8 mouse cellular contexts compared by ENCODE assay signal in the genomic region with DNA sequence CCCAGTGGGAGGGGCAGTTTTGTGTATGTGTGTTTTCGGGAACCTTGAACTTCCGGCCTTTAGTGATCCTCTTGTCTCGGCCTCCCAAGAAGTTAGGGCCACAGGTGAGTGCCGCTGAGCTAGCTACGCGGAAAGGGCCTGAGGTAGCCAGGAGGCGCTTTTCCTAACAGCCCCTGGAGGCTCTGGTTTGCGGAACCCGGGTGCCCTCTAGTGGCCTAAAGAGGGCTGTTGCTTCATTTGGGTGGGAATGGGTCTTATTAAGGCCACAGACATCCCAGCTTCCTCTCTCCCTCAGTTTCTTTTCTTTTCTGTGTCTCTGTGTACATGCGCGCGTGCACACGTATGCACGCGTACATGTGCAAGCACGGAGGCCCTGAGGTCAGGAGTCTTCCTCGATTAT. TPM values are rescaled to one million over a fixed set of nuclear protein-coding genes. Genes with fewer than 3 reads are reported as not detected.
DNase-seq lines count a peak whose midpoint lies in the region; ATAC-seq lines count a peak whose summit lies in the region.

No protein-coding gene starts in this region.

- H3K36me3 ChIP-seq in hindbrain, embryonic 16.5 days (ENCODE audit: control insufficient read depth, insufficient read depth, low read length): peaks cover 3% of the 10 kb centered on the region

- no peaks in the 10 kb centered on the region for H3K9me3 ChIP-seq in hindbrain, embryonic 16.5 days (ENCODE audit: control insufficient read depth, low read length)

- H3K27me3 ChIP-seq in hindbrain, embryonic 16.5 days (replicated peaks; ENCODE audit: control insufficient read depth, insufficient read depth, low read length): no peaks in the 10 kb centered on the region

- 14% methylated on average over 17 of the region's 17 CpGs for whole genome bisulfite sequencing in hindbrain, embryonic 16.5 days

- H3K9ac ChIP-seq in hindbrain, embryonic 16.5 days (ENCODE audit: low read depth, low read length): no peak overlapping the region

- peak; percentile 91 for DNase-seq in R1 (ENCODE audit: low read depth, low spot score)
- peak; percentile 52 for DNase-seq in cerebellum, adult 11-12 months
- DNase-seq in forelimb bud, embryonic 11.5 days (ENCODE audit: low read depth, low spot score): peak; percentile 81
- DNase-seq in left cerebral cortex, adult 11 months (ENCODE audit: low spot score): peak; percentile 51
- peak; percentile 84 for DNase-seq in right cerebral cortex, postnatal 4 days
- DNase-seq in urinary bladder, postnatal 36 days (ENCODE audit: low spot score in 2 of 2): peak; percentile 67 to 74

- no peak overlapping the region for H3K27ac ChIP-seq in hindbrain, embryonic 16.5 days (ENCODE audit: low read depth, low read length)

- H3K4me3 ChIP-seq in hindbrain, embryonic 16.5 days (ENCODE audit: low read length): no peak overlapping the region

- no peak overlapping the region for H3K4me2 ChIP-seq in hindbrain, embryonic 16.5 days (ENCODE audit: low read length)

- no peaks in the 10 kb centered on the region for H3K4me1 ChIP-seq in hindbrain, embryonic 16.5 days (ENCODE audit: control insufficient read depth, insufficient read depth, low read depth, low read length)

- ATAC-seq in hindbrain, embryonic 16.5 days: peak; percentile 64
- peak; percentile 74 for ATAC-seq in megakaryocyte-erythroid progenitor cell, adult 5-6 weeks (replicated peaks; ENCODE audit: low FRiP score, low TSS enrichment, poor library complexity, severe bottlenecking)

RNA-seq across cellular contexts. Expression of gene Sh2b2, which starts 6.5 kb away (rescaled TPM):
- polyA plus RNA-seq in hindbrain, embryonic 16.5 days (2015; fragmentation: Nextera tagmentation; extraction: Ambion mirVana): 19.4 and 24.9 TPM in 2 replicates
- 1.7 and 3.0 TPM in 2 replicates for total RNA-seq in megakaryocyte-erythroid progenitor cell, adult 5-6 weeks (2014; fragmentation: Nextera tagmentation)
- total RNA-seq in megakaryocyte-erythroid progenitor cell, adult 5-6 weeks (2017): 0.09 and 1.8 TPM in 2 replicates

RNA-seq across cellular contexts. Expression of gene Prkrip1, which starts 54.1 kb away (rescaled TPM):
- polyA plus RNA-seq in hindbrain, embryonic 16.5 days (2015; fragmentation: Nextera tagmentation; extraction: Ambion mirVana): 63.1 and 67.2 TPM in 2 replicates
- 24.2 and 32.6 TPM in 2 replicates for total RNA-seq in megakaryocyte-erythroid progenitor cell, adult 5-6 weeks (2014; fragmentation: Nextera tagmentation)
- total RNA-seq in megakaryocyte-erythroid progenitor cell, adult 5-6 weeks (2017): 67.4 and 131 TPM in 2 replicates
